Comparison of ENCODE assay signal across 9 mouse cellular contexts in the genomic region with DNA sequence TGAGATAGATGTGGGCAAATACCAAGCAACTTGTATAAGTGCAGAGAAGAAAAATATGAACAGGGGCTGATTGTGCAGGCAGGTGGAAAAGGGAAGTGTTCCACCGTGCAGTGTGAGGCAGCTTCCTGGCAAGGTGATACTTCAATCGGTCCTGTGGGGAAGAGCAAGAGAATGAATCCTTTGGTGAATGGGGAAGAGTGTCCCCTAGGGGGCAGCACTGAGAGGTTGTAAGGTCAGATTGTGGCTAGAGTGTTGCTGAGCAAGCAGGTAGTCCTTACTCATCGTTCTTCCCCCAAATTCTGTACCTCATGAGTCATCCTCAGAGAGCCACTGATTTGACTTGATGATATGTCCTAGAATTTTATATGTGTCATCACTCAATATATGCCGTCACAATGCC. TPM values are rescaled to one million over a fixed set of nuclear protein-coding genes. Genes with fewer than 3 reads are reported as not detected.
DNase-seq lines count a peak whose midpoint lies in the region; TF ChIP-seq lines count a peak whose summit lies in the region.
"Had no signal": no experiment of that assay in that cellular context is flagged by ENCODE, and none has a peak within 500 bp of the region (broad histone marks: within the 10 kb centered on the region; RNA-seq: fewer than 3 reads in every experiment).

No protein-coding gene starts in this region.

- DNase-seq in layer of hippocampus, adult 2 months (ENCODE audit: low spot score in 2 of 2), result peak in 1 of 2 experiments; percentile 38
- DNase-seq in layer of hippocampus, adult 9-10 months (ENCODE audit: low spot score), result no peak
- DNase-seq in ES-CJ7 (ENCODE audit: low read depth, low spot score) (peak; percentile 88), adipocyte (ENCODE audit: low spot score) (peak; percentile 10)
- DNase-seq in induced T-regulatory cell, adult 2 months (ENCODE audit: low read depth), result peak; percentile 85
- peak; percentile 20 to 73 for DNase-seq in spleen, postnatal 4 days (ENCODE audit: low spot score in 2 of 2)
- no peak for DNase-seq in right cerebral cortex, postnatal 25 days
- DNase-seq: liver, embryonic 13.5 days had no signal

- TF ChIP-seq CTCF in layer of hippocampus, adult 2 months (conservative IDR thresholded peaks at IDR 0.05), result peak; percentile 75

- no peak overlapping the region for H3K4me3 ChIP-seq in layer of hippocampus, adult 2 months
- H3K4me3 ChIP-seq: liver, embryonic 13.5 days; stomach, embryonic 15.5 days had no signal

- no peak overlapping the region for H3K27ac ChIP-seq in layer of hippocampus, adult 2 months
- H3K27ac ChIP-seq: liver, embryonic 13.5 days; stomach, embryonic 15.5 days had no signal

RNA-seq across cellular contexts. Expression of a gene that starts 4.0 kb away (rescaled TPM):
- 100 to 1,000 TPM; 179 to 198 TPM for total RNA-seq in layer of hippocampus, adult 2 months (2021)

RNA-seq across cellular contexts. Expression of a gene that starts 20.0 kb away (rescaled TPM):
- total RNA-seq in layer of hippocampus, adult 2 months (2021), result 100 to 1,000 TPM in 1 of 2 experiments, 10 to 100 TPM in 1; 95.6 to 101 TPM

RNA-seq across cellular contexts. Expression of a gene that starts 24.2 kb away (rescaled TPM):
- under 1 TPM; 0.27 to 0.28 TPM for total RNA-seq in layer of hippocampus, adult 2 months (2021)

RNA-seq across cellular contexts. Expression of a gene that starts 60.0 kb away (rescaled TPM):
- total RNA-seq in layer of hippocampus, adult 2 months (2021), result not detected

Comparison
In these comparisons a context has a peak if more than half of its experiments do, and no peak if none do; other contexts are left out.
1. DNase-seq: peak in ES-CJ7 (single experiment), adipocyte (single experiment), induced T-regulatory cell, adult 2 months (single experiment) and spleen, postnatal 4 days (2 of 2); none in layer of hippocampus, adult 9-10 months (single experiment) and right cerebral cortex, postnatal 25 days (single experiment).